Mouse (Mus musculus) forebrain, embryonic 14.5 days (tissue): ENCODE data around the gene Abhd12b. TPM values are rescaled to one million over a fixed set of nuclear protein-coding genes. Genes with fewer than 3 reads are reported as not detected.
"Not testable (repeated sequence)": the region's sequence is repeated elsewhere in the genome, so short reads cannot be mapped to it uniquely, and the experiment has no call there.

Experiments
- ATAC-seq: fragments of 200-750 bp; cut with Nextera tagmentation; 2 replicates; pipeline ENCODE4 v1.8.0; 2017; ENCODE audit warnings: mild to moderate bottlenecking, moderate library complexity
- DNase-seq: peaks from one replicate; pipeline ENCODE4 v3.0.0-alpha.2; 2015; ENCODE audit warnings: low spot score
- H3K27ac ChIP-seq: fragments of 300-500 bp; sonication (generic); 2 replicates; pipeline ENCODE4 v1.5.1; 2014; ENCODE audit warnings: low read depth, mild to moderate bottlenecking, control low read depth, low read length, moderate library complexity
- H3K27me3 ChIP-seq: fragments of 300-500 bp; sonication (generic); replicated peaks from 2 replicates; pipeline ENCODE4 v1.6.1; 2014; ENCODE audit warnings: low read length, control low read depth, mixed read lengths; ENCODE audit not compliant: control insufficient read depth, insufficient read depth
- H3K36me3 ChIP-seq: fragments of 300-500 bp; sonication (generic); 2 replicates; pipeline ENCODE4 v1.6.1; 2014; ENCODE audit warnings: low read length, control low read depth; ENCODE audit not compliant: control insufficient read depth, insufficient read depth
- H3K4me1 ChIP-seq: fragments of 300-500 bp; sonication (generic); 2 replicates; pipeline ENCODE4 v1.6.1; 2014; ENCODE audit warnings: antibody characterized with exemption, low read length, control low read depth; ENCODE audit not compliant: control insufficient read depth, insufficient read depth
- H3K4me2 ChIP-seq: fragments of 300-500 bp; sonication (generic); 2 replicates; pipeline ENCODE4 v1.6.1; 2014; ENCODE audit warnings: mild to moderate bottlenecking, control low read depth, low read length
- H3K4me3 ChIP-seq: fragments of 300-500 bp; sonication (generic); 2 replicates; pipeline ENCODE4 v1.5.1; 2014; ENCODE audit warnings: low read depth, low read length, control low read depth
- H3K9ac ChIP-seq: fragments of 300-500 bp; sonication (generic); 2 replicates; pipeline ENCODE4 v1.6.1; 2014; ENCODE audit warnings: mild to moderate bottlenecking, low read length, control low read depth, moderate library complexity
- H3K9me3 ChIP-seq: fragments of 300-500 bp; sonication (generic); replicated peaks from 2 replicates; pipeline ENCODE4 v1.6.1; 2016; ENCODE audit warnings: low read length, control low read depth, mixed read lengths; ENCODE audit not compliant: control insufficient read depth
- WGBS: fragments of 180-500 bp; shearing (Covaris S2); extraction: QIAGEN DNeasy Blood & Tissue Kit; methylation state at CpG from one replicate; pipeline ENCODE4 v1.1.7; 2014; 5-methylcytosine and 5-hydroxymethylcytosine counted together
- polyA plus RNA-seq: library from polyadenylated mRNA; unstranded; fragments of >200 nt; fragmentation: Nextera tagmentation; extraction: Ambion mirVana; gene quantifications from 2 replicates; pipeline ENCODE4 v1.2.1, GENCODE M21; 2014

The Abhd12b gene
- polyA plus RNA-seq, 1 experiment from 2014 or later: not detected

DNA sequence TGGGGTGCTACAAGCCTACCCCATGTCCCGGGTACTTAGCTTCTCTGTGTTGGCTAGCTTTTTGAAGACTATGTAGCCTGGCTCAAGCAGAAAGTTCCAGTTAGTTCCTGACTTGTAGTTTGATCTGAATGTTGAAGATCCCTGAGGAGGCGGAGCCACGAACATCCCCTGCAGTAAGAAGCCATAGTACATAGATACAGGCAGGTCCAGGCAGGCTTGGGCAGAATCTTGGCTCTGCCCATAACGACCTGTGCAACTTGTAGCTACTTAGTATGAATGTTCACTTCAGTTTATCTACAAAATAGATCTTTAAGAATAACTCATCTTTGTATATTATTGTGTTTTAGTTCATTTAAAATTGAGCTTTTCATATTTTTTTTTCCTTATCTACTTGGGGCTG is 14.0 kb downstream of the Abhd12b start:
- ATAC-seq (no peak), DNase-seq (no peak)
- no peak overlapping the region for H3K4me2 ChIP-seq
- no peaks in the 10 kb centered on the region for H3K36me3 ChIP-seq
- no peaks in the 10 kb centered on the region for H3K9me3 ChIP-seq
- no peaks in the 10 kb centered on the region for H3K4me1 ChIP-seq
- no peaks in the 10 kb centered on the region for H3K27me3 ChIP-seq
- H3K4me3 ChIP-seq: no peak overlapping the region
- H3K27ac ChIP-seq: no peak overlapping the region
- 89% methylated on average over 4 of the region's 4 CpGs for WGBS
- H3K9ac ChIP-seq: no peak overlapping the region

GRCm38 (mm10) chr12:70169969-70170368 is 16.0 kb downstream of the Abhd12b start:
- Histone ChIP-seq H3K9ac (no peak overlapping the region), H3K9me3 (no peaks in the 10 kb centered on the region), H3K4me2 (no peak overlapping the region), H3K36me3 (no peaks in the 10 kb centered on the region), H3K27ac (no peak overlapping the region), H3K4me1 (no peaks in the 10 kb centered on the region), H3K27me3 (no peaks in the 10 kb centered on the region), H3K4me3 (no peak overlapping the region)
- WGBS: 85% methylated on average over 1 of the region's 1 CpGs
- ATAC-seq: no peak
- no peak for DNase-seq

DNA sequence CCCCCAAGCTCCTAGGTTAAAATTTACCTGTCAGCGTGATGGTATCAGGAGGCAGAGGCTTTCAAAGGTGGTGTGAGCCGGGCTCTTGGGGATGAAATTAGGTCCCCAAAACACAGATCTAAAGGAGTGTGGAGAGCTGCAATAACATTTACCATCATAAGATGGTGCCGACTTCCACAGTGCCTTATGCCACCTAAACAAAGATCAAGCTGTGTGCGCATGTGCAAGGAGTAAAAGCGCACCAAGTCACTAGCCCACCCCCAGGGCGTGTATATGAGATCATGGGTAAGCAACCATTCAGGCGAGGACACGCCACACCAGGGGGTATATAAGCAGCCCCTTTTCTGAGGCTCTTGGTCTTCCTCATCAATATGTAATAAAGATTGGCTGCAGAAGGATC is 29.6 kb downstream of the Abhd12b start:
- H3K4me1 ChIP-seq, H3K27me3 ChIP-seq, H3K4me3 ChIP-seq, H3K27ac ChIP-seq, H3K4me2 ChIP-seq, H3K36me3 ChIP-seq, ATAC-seq, DNase-seq, H3K9me3 ChIP-seq, H3K9ac ChIP-seq: not testable (repeated sequence)
- 94% methylated on average over 8 of the region's 8 CpGs for WGBS

- WGBS: 82% methylated on average over 22 of the region's 22 CpGs
- Histone ChIP-seq H3K4me3 (no peak overlapping the region), H3K27me3 (no peaks in the 10 kb centered on the region), H3K4me2 (no peak overlapping the region), H3K27ac (no peak overlapping the region), H3K9me3 (no peaks in the 10 kb centered on the region), H3K4me1 (no peaks in the 10 kb centered on the region), H3K9ac (no peak overlapping the region), H3K36me3 (no peaks in the 10 kb centered on the region)
- ATAC-seq (no peak), DNase-seq (no peak)
Measured at GRCm38 (mm10) chr12:70184173-70184783, 30.3 kb downstream of the Abhd12b start.

GRCm38 (mm10) chr12:70192267-70192727 is 38.4 kb downstream of the Abhd12b start:
- 11% methylated on average over 19 of the region's 19 CpGs for WGBS
- Histone ChIP-seq H3K4me2 (peak overlapping the region; percentile 48), H3K9me3 (no peaks in the 10 kb centered on the region), H3K9ac (peak overlapping the region; percentile 51), H3K27me3 (no peaks in the 10 kb centered on the region), H3K4me1 (no peaks in the 10 kb centered on the region), H3K36me3 (no peaks in the 10 kb centered on the region), H3K27ac (no peak overlapping the region), H3K4me3 (peak overlapping the region; percentile 24)
- ATAC-seq: peak; percentile 72; the same call in 1 of the 2 replicates
- peak; percentile 80 for DNase-seq

DNA sequence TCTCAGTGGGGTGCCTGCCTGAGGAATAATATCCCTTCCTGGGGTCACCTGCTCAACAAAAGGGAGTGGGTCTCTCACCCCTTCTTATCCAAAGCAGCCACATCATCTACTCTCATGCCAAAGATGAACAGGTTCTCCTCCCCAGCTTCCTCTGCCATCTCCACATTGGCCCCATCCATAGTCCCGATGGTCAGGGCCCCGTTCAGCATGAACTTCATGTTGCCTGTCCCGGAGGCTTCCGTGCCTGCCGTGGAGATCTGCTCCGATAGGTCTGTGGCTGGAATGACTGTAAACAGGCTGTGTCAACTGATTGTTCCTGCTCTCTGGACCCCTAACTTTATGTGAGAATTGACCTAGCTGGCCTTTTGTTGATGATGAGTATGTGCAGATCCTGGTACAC is 41.5 kb downstream of the Abhd12b start:
- Histone ChIP-seq H3K4me3 (no peak overlapping the region), H3K9me3 (no peaks in the 10 kb centered on the region), H3K27me3 (no peaks in the 10 kb centered on the region), H3K27ac (no peak overlapping the region), H3K36me3 (no peaks in the 10 kb centered on the region), H3K4me2 (no peak overlapping the region), H3K4me1 (no peaks in the 10 kb centered on the region), H3K9ac (no peak overlapping the region)
- ATAC-seq (no peak), DNase-seq (no peak)
- 96% methylated on average over 6 of the region's 6 CpGs for WGBS

- no peak overlapping the region for H3K27ac ChIP-seq
- no peaks in the 10 kb centered on the region for H3K9me3 ChIP-seq
- ATAC-seq (no peak), DNase-seq (no peak)
- no peak overlapping the region for H3K4me3 ChIP-seq
- no peaks in the 10 kb centered on the region for H3K27me3 ChIP-seq
- H3K36me3 ChIP-seq: no peaks in the 10 kb centered on the region
- no peak overlapping the region for H3K4me2 ChIP-seq
- H3K9ac ChIP-seq: no peak overlapping the region
- 81% methylated on average over 5 of the region's 5 CpGs for WGBS
- H3K4me1 ChIP-seq: no peaks in the 10 kb centered on the region
Measured at GRCm38 (mm10) chr12:70196341-70196740, 42.4 kb downstream of the Abhd12b start.

- H3K9ac ChIP-seq: no peak overlapping the region
- H3K27ac ChIP-seq: no peak overlapping the region
- no peak for DNase-seq
- no peak for ATAC-seq
- no peaks in the 10 kb centered on the region for H3K4me1 ChIP-seq
- no peak overlapping the region for H3K4me3 ChIP-seq
- H3K36me3 ChIP-seq: no peaks in the 10 kb centered on the region
- H3K9me3 ChIP-seq: no peaks in the 10 kb centered on the region
- 75% methylated on average over 5 of the region's 5 CpGs for WGBS
- H3K4me2 ChIP-seq: no peak overlapping the region
- H3K27me3 ChIP-seq: no peaks in the 10 kb centered on the region
Measured at GRCm38 (mm10) chr12:70201926-70202529, 48.1 kb downstream of the Abhd12b start.

DNA sequence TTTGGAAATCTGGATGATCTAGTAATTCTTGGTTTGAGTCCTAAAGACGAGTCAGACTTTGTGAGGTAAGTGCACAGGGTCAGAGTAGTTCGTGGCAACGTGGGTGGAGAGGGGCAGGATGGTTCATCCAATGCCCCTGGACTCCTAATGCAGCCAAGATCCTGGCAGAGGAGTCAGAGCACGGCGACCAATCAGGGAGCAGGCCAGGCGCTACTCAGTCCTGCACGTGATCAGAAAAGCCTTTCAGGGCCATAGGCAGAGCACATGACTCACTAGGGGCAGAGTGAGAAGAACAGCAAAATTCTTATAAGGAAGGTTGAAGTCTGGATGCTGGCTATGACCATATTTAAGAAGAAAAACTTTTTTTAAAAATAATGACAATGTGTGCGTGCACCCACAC is 50.5 kb downstream of the Abhd12b start:
- 80% methylated on average over 8 of the region's 8 CpGs for WGBS
- Histone ChIP-seq H3K4me3 (no peak overlapping the region), H3K4me2 (no peak overlapping the region), H3K9me3 (no peaks in the 10 kb centered on the region), H3K36me3 (no peaks in the 10 kb centered on the region), H3K9ac (no peak overlapping the region), H3K27ac (no peak overlapping the region), H3K4me1 (no peaks in the 10 kb centered on the region), H3K27me3 (no peaks in the 10 kb centered on the region)
- no peak for DNase-seq
- no peak for ATAC-seq
